Mouse (Mus musculus) thymus, adult 2 months (tissue): Measurements from ENCODE around the gene Stac2. TPM values are rescaled to one million over a fixed set of nuclear protein-coding genes. Genes with fewer than 3 reads are reported as not detected.

ENCODE experiments used
- DNase-seq: peaks from one replicate; pipeline ENCODE4 v3.0.0; 2021
- H3K27ac ChIP-seq: fragments of 200-500 bp; 2 replicates; pipeline ENCODE4 v1.5.1; 2012; ENCODE audit warnings: low read length, control low read depth; ENCODE audit not compliant: control insufficient read depth, insufficient read depth
- H3K27me3 ChIP-seq: fragments of 200-500 bp; 2 replicates; pipeline ENCODE4 v1.6.1; 2012; ENCODE audit warnings: mild to moderate bottlenecking, low read length, moderate library complexity, mixed read lengths; ENCODE audit not compliant: control insufficient read depth, insufficient read depth
- H3K36me3 ChIP-seq: fragments of 200-500 bp; 2 replicates; pipeline ENCODE4 v1.6.1; 2012; ENCODE audit warnings: mild to moderate bottlenecking, low read length, moderate library complexity; ENCODE audit not compliant: control insufficient read depth, insufficient read depth
- H3K4me1 ChIP-seq: fragments of 200-500 bp; replicated peaks from 2 replicates; pipeline ENCODE4 v1.6.1; 2012; ENCODE audit warnings: low read length; ENCODE audit not compliant: control insufficient read depth, insufficient read depth
- H3K4me3 ChIP-seq: fragments of 200-500 bp; 2 replicates; pipeline ENCODE4 v1.5.1; 2012; ENCODE audit warnings: mild to moderate bottlenecking, low read length, control low read depth, moderate library complexity; ENCODE audit not compliant: control insufficient read depth, insufficient read depth
- CTCF ChIP-seq: fragments of 200-500 bp; IDR thresholded peaks from 2 replicates; pipeline ENCODE4 v1.5.1; 2012; ENCODE audit warnings: mild to moderate bottlenecking, control low read depth, low read length, moderate library complexity, borderline replicate concordance; ENCODE audit not compliant: control insufficient read depth, poor library complexity, insufficient read depth; ENCODE audit errors: extremely low read depth
- POLR2A ChIP-seq: fragments of 200-500 bp; IDR thresholded peaks from 2 replicates; pipeline ENCODE4 v1.6.1; 2012; ENCODE audit warnings: mild to moderate bottlenecking, low read length, control low read depth, moderate library complexity; ENCODE audit not compliant: control insufficient read depth, poor library complexity, insufficient read depth; ENCODE audit errors: extremely low read depth
- WGBS: fragments of 180-500 bp; shearing (Covaris S2); methylation state at CpG from one replicate; pipeline ENCODE4 v1.1.7; 2018; 5-methylcytosine and 5-hydroxymethylcytosine counted together
- polyA plus RNA-seq: library from polyadenylated mRNA; depleted of rRNA; stranded (reverse); fragments of >200 nt; gene quantifications from 2 replicates; pipeline ENCODE4 v1.2.3, GENCODE M21; 2012

The Stac2 gene
- polyA plus RNA-seq, 1 experiment, result 0.55 TPM

DNA sequence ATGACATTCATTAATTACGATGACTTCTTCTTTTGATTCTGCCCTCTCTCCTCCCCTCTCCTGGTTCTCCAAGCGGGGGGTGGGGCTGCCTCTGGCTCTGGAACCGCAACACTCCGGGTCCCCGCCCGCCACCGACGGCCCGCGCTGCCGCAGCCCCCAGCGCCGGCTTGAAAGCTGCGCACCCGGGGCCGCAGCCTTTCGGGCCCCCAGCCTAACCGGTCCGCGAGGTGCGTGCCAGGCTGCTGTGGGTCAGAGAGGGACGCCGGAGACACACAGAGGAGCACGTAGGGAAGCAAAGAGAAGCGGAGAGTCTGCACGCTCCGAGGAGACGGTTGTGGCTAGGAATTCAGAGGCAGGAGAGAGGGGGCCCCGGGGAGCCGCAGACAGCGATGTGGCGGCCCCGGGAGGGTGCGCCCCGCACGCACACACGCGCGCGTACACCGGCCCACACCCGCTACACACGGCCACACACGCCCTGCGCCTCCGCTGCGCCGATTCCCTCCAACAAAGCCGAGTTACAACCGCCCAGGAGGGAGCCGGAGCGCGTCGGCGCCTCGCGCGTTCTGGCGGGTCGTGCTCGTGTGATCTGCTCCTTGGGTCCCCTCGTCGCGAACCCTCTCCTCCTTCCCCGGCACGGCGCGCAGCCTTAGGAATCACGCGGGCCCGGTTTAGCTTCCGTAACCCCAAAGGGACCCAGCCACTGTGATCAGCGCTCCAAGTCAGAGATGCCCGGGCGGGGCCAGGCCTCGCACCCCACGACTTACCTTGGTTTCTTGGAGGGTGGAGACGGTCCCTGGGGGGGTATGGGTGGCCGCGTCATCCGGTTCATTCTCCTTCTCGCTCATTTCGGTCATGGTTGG, 903 bp downstream of the Stac2 start:
- H3K4me3 ChIP-seq, result peak overlapping the region; percentile 14
- no peak overlapping the region for H3K27ac ChIP-seq
- H3K27me3 ChIP-seq, result peaks cover 16% of the 10 kb centered on the region
- DNase-seq, result peak; percentile 20
- WGBS, result 1% methylated on average over 83 of the region's 83 CpGs
- no peaks in the 10 kb centered on the region for H3K36me3 ChIP-seq
- H3K4me1 ChIP-seq, result peaks cover 38% of the 10 kb centered on the region
- TF ChIP-seq POLR2A (no peak), CTCF (no peak)

DNA sequence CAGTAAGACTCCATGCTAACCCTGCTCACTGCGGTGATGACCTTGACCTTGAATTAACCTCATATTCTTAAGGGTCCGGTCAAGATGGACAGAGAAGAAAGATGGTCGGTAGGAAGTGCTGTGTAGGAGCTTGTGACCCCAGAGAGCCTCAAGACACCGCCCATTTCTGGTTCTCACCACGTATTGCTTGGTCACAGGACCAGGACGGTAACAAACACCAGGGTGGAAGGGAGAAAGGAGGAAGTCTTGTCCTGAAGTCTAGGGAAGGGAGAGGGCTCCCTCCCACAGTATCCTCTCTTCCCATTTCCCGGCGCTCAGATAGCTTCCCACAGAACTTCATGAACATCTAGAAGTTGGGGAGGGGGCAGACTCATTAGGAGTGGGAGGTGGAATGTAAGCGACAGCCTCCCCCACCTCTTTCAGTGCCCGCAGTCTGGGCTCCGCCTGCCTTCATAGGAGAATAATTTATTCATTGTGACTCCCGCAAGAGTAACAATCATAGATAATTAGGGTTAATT, 1.6 kb downstream of the Stac2 start:
- TF ChIP-seq CTCF, result no peak
- no peak for TF ChIP-seq POLR2A
- H3K27me3 ChIP-seq, result peaks cover 16% of the 10 kb centered on the region
- no peak for DNase-seq
- WGBS, result 14% methylated on average over 12 of the region's 12 CpGs
- no peaks in the 10 kb centered on the region for H3K36me3 ChIP-seq
- peaks cover 38% of the 10 kb centered on the region for H3K4me1 ChIP-seq
- no peak overlapping the region for H3K27ac ChIP-seq
- H3K4me3 ChIP-seq, result no peak overlapping the region

DNA sequence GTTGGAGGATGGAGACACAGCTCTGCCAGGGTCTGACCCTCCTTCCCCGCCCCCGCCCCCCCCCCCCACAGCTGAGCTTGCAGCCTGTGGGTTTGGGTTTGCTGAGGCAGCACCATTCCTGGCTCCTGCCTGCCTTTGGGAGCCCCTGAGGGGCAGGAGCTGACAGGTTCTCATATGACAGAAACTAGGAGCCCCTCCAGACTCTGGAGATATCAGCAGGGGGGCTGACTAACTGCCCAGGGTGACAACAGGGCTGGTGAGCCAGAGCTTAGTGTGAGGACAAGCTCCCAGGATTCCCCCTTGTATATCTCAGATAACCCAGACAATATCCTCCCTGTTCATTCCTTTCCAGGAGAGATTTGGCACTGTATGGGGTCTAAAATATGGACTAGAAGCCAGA, 2.3 kb downstream of the Stac2 start:
- no peak for TF ChIP-seq CTCF
- no peak for TF ChIP-seq POLR2A
- H3K4me1 ChIP-seq, result peaks cover 38% of the 10 kb centered on the region
- H3K36me3 ChIP-seq, result no peaks in the 10 kb centered on the region
- DNase-seq, result no peak
- peaks cover 16% of the 10 kb centered on the region for H3K27me3 ChIP-seq
- H3K4me3 ChIP-seq, result no peak overlapping the region
- WGBS, result 61% methylated on average over 2 of the region's 2 CpGs
- H3K27ac ChIP-seq, result no peak overlapping the region

DNA sequence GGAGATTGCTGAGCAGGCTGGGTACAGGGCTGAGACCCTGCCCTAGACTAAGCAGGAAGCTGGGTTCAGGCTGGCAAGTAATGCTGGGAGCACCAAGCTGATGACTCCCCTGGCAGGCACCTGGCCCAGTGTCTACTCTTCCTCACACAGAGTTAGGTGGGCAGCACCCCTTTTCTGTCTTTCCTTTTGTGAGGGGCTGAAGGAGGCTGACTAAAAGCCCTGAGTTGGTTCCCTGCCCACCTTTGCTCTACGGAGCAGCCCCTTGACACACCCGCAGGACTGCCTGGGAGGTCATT, 2.8 kb downstream of the Stac2 start:
- Histone ChIP-seq H3K27me3 (peaks cover 16% of the 10 kb centered on the region), H3K4me3 (no peak overlapping the region), H3K36me3 (no peaks in the 10 kb centered on the region), H3K4me1 (peaks cover 38% of the 10 kb centered on the region), H3K27ac (no peak overlapping the region)
- TF ChIP-seq POLR2A (no peak), CTCF (no peak)
- DNase-seq, result no peak
- 85% methylated on average over 2 of the region's 2 CpGs for WGBS

DNA sequence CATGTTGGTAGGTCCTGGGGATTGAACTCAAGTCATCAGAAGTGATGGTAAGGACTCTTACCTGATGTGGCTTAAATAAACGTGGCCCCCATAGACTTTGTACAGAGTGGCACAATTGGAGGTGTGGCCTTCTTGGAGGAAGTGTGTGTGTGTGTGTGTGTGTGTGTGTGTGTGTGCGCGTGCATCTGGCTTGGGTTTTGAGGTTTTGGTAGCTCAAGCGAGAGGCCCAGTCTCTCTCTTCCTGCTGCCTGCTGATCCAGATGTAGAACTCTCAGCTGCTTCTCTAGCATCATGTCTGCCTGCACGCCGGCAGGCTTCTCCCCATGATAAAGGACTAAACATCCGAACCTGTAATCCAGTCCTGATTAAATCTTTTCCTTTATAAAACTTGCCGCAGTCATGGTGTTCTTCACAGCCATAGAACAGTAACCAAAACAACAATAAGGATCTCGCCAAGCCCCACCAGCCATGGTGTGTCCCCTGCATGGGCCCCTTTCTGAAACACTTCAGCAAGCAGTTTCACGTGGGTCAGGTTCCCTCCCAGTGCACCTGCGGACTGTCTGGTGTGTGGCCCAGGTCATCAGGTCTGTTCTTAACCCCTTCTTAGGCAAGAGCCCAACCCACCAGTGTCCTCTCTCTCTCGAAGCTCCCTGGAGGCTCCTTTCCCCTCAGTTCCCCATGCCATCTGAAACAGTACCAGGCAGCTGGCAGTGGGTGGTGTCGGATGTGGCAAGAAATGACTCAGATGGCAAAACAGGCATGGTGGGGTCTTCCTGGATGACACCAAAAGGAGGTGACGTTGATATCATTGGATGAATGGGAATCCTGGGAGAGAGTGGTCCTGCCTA, 3.4 kb downstream of the Stac2 start:
- no peak overlapping the region for H3K27ac ChIP-seq
- H3K4me1 ChIP-seq, result peaks cover 38% of the 10 kb centered on the region
- TF ChIP-seq CTCF, result no peak
- TF ChIP-seq POLR2A, result no peak
- DNase-seq, result peak; percentile 21
- H3K27me3 ChIP-seq, result peaks cover 16% of the 10 kb centered on the region
- no peaks in the 10 kb centered on the region for H3K36me3 ChIP-seq
- WGBS, result 15% methylated on average over 14 of the region's 14 CpGs
- H3K4me3 ChIP-seq, result no peak overlapping the region

DNA sequence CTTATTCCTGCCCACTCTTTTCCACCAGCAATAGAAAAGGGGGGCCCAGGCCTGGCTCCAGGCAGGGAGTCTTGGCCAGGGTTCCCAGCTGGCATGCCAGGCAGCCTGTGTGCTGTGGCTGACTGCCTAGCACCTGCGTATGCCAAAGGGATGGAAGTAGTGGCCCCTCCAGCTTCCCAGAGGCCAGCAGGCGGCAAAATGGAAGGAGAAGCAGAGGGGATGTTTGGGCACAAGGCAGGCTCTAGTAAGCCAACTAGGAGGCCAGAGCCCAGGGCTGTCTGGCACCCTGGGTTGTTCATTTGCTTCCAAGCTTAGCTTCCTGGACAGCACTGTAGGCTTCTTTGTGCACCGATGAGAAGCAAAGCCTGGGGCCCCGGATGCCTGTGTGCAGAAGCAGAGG, 5.5 kb downstream of the Stac2 start:
- Histone ChIP-seq H3K4me3 (no peak overlapping the region), H3K4me1 (peaks cover 42% of the 10 kb centered on the region), H3K27me3 (peaks cover 13% of the 10 kb centered on the region), H3K36me3 (no peaks in the 10 kb centered on the region), H3K27ac (no peak overlapping the region)
- TF ChIP-seq POLR2A (no peak), CTCF (no peak)
- no peak for DNase-seq
- WGBS, result 62% methylated on average over 4 of the region's 4 CpGs
